15 mouse cellular contexts compared by ENCODE assay signal in genomic region chr10:28890886-28891285, GRCm38 (mm10).
"Had no signal": no experiment of that assay in that cellular context is flagged by ENCODE, and none has a peak within 500 bp of the region (broad histone marks: within the 10 kb centered on the region; RNA-seq: fewer than 3 reads in every experiment).

No protein-coding gene starts in this region.

- H3K9ac ChIP-seq: liver, postnatal 0 days; lung, embryonic 14.5 days; midbrain, embryonic 13.5 days; midbrain, embryonic 15.5 days; neural tube, embryonic 12.5 days; stomach, embryonic 15.5 days had no signal

- H3K27ac ChIP-seq: midbrain, embryonic 13.5 days; midbrain, embryonic 15.5 days; neural tube, embryonic 12.5 days; stomach, embryonic 15.5 days; stomach, postnatal 0 days had no signal

- H3K9me3 ChIP-seq: megakaryocyte, embryonic 14.5 days; midbrain, embryonic 13.5 days; midbrain, embryonic 15.5 days; neural tube, embryonic 12.5 days; stomach, embryonic 15.5 days had no signal

- H3K4me2 ChIP-seq: lung, embryonic 14.5 days; midbrain, embryonic 11.5 days; midbrain, embryonic 13.5 days; midbrain, embryonic 15.5 days; neural tube, embryonic 12.5 days; stomach, embryonic 15.5 days had no signal

- H3K36me3 ChIP-seq: midbrain, embryonic 13.5 days; midbrain, embryonic 15.5 days; neural tube, embryonic 12.5 days; stomach, embryonic 15.5 days had no signal

- DNase-seq: liver, postnatal 0 days; lung, embryonic 14.5 days; lung, postnatal 10 days; lung, postnatal 4 days; right cerebral cortex, postnatal 14 days; thymus, adult 2 months; thymus, postnatal 25 days; thymus, postnatal 4 days had no signal

- H3K4me3 ChIP-seq: megakaryocyte, embryonic 14.5 days; midbrain, embryonic 13.5 days; midbrain, embryonic 15.5 days; neural tube, embryonic 12.5 days; stomach, embryonic 15.5 days had no signal

- H3K27me3 ChIP-seq: megakaryocyte, embryonic 14.5 days; midbrain, embryonic 13.5 days; midbrain, embryonic 15.5 days; neural tube, embryonic 12.5 days; stomach, embryonic 15.5 days had no signal

- H3K4me1 ChIP-seq: megakaryocyte, embryonic 14.5 days; midbrain, embryonic 13.5 days; midbrain, embryonic 15.5 days; neural tube, embryonic 12.5 days; stomach, embryonic 15.5 days had no signal

- ATAC-seq: liver, postnatal 0 days; midbrain, embryonic 13.5 days; midbrain, embryonic 15.5 days had no signal
